In genomic region chr10:100811639-100812038, GRCm38 (mm10) we compare ENCODE assay signal across 29 mouse cellular contexts.
DNase-seq lines count a peak whose midpoint lies in the region; ATAC-seq and TF ChIP-seq lines count a peak whose summit lies in the region.
"Had no signal": no experiment of that assay in that cellular context is flagged by ENCODE, and none has a peak within 500 bp of the region (broad histone marks: within the 10 kb centered on the region; RNA-seq: fewer than 3 reads in every experiment).

No protein-coding gene starts in this region.

- intact Hi-C loops in left cerebral cortex, adult 2 months (cut with DNase I) = no loop called here
- intact Hi-C loops in left cerebral cortex, postnatal 10 days (cut with DNase I) = no loop called here

- no peak overlapping the region for H3K27ac ChIP-seq in left cerebral cortex, adult 2 months
- H3K27ac ChIP-seq: forebrain, embryonic 12.5 days; hindbrain, embryonic 12.5 days; hindbrain, postnatal 0 days; intestine, embryonic 15.5 days; limb, embryonic 10.5 days; limb, embryonic 15.5 days; liver, embryonic 14.5 days; midbrain, embryonic 12.5 days; stomach, embryonic 15.5 days had no signal

- TF ChIP-seq CTCF in left cerebral cortex, adult 2 months (IDR thresholded peaks at IDR 0.05) = peak; percentile 46

- ATAC-seq in frontal cortex, adult (ENCODE audit: low TSS enrichment) = peak; percentile 64
- ATAC-seq in megakaryocyte progenitor cell, adult 5-6 weeks (replicated peaks; ENCODE audit: poor library complexity) = peak; percentile 44
- ATAC-seq: hindbrain, postnatal 0 days; intestine, embryonic 15.5 days; Patski had no signal

- no peak for DNase-seq in frontal cortex, postnatal 10 days (ENCODE audit: low spot score in 2 of 2)
- DNase-seq in left cerebral cortex, adult 2 months (ENCODE audit: extremely low spot score in 1 of 2, low spot score in 2 of 2) = no peak
- DNase-seq in left cerebral cortex, postnatal 10 days (ENCODE audit: extremely low spot score in 1 of 2, low spot score in 2 of 2) = no peak
- DNase-seq in brain, adult 2 months (ENCODE audit: low read depth, low spot score) = peak; percentile 20
- DNase-seq in urinary bladder, adult 2 months (ENCODE audit: low spot score) = no peak
- DNase-seq: adrenal gland, postnatal 10 days; cerebellum, adult 11-12 months; cerebellum, adult 9-11 months; gastrocnemius, postnatal 10 days; heart, postnatal 14 days; kidney, adult 9 months; kidney, postnatal 25 days; lung, postnatal 36 days; retina, postnatal 1 day; right cerebral cortex, postnatal 14 days; thymus, postnatal 25 days had no signal

- no peak overlapping the region for H3K4me3 ChIP-seq in left cerebral cortex, adult 2 months
- H3K4me3 ChIP-seq: forebrain, embryonic 12.5 days; hindbrain, embryonic 12.5 days; intestine, embryonic 15.5 days; limb, embryonic 10.5 days; limb, embryonic 15.5 days; megakaryocyte, embryonic 14.5 days; midbrain, embryonic 12.5 days; stomach, embryonic 15.5 days had no signal
